Mouse (Mus musculus): ENCODE data around the gene Pskh1.

DNA sequence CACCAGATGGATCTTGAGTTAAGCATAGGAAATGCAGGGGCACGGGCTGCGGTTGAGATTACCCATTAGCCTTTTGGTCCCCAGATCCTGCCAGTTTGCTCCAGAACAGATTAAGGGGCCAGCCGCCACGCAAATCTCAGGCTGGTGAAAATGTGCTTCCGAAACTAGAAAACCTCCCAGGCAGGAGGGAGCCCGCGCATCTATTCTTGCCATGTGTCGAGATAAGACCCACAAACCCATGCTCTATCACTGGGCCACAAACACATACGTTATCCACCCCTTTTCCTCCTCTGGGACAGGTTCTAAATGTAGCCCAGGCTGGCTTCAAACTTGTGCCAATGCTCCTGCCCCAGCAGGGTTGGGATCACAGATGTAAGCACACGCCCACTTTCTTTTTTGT, 61.3 kb downstream of the Pskh1 start:
- TF ChIP-seq CTCF (IDR thresholded peaks at IDR 0.05 in 2 of 3, conservative IDR thresholded peaks at IDR 0.05 in 1 of 3; ENCODE audit: control insufficient read depth in 1 of 3, insufficient read depth in 1 of 3, low read depth in 2 of 3, low read length in 3 of 3, poor library complexity in 1 of 3, severe bottlenecking in 1 of 3) (no peak), ZMIZ1 (IDR thresholded peaks at IDR 0.05; ENCODE audit: low read depth, low read length) (no peak)

Data from MEL (cell line).